Mouse (Mus musculus): ENCODE results near the gene Limk2. TPM values are rescaled to one million over a fixed set of nuclear protein-coding genes. Genes with fewer than 3 reads are reported as not detected.

Limk2 gene
- polyA plus RNA-seq (2015; fragmentation: Nextera tagmentation; extraction: Ambion mirVana), result 6.7 and 7.3 TPM in 2 replicates

DNA sequence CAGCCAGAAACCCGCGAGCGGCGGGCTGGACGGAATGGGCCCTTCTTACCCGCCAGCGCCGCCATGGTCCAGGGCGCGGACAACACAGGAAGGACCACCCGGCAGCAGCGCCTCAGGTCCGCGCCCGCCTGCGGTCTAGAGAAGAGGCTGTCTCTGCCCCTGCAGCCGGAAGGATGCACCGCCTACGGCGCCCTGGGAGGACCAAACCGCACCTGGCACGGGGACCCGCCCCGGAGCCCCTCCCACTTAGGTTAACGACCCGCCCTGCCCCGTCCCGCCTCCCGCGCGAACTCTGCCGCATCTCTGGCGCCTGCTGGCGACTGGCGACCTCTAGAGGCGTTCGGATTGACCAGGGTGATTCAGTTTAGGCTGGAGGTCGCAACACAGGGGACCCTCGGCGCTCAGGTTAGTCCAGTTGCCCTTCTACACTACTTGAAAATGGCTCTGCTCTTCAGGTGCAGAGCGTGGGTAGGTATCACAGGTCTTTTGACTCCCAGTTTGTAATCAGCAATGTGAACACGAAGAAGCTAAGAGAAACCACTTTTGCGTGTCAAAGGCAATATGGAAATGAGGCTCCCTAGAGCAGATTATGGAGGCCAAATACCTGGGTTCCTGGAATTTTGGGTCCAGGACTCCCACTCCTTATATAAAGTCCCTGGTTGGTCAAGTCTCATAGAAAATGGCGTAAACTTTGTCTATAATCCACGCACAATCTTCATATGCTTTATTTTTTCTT, at the start of gene Limk2:
Limk2 (minus strand) TSS at position 193 of the 736 bp plus-strand sequence.
- Histone ChIP-seq H3K27me3 (ENCODE audit: control insufficient read depth, insufficient read depth, low read depth, low read length) (no peaks in the 10 kb centered on the region), H3K4me3 (ENCODE audit: low read depth, low read length) (peak within 1 kb of the TSS; percentile 93), H3K27ac (ENCODE audit: low read length) (peak within 1 kb of the TSS; percentile 50), H3K4me1 (ENCODE audit: control insufficient read depth, low read depth, low read length) (peaks cover 29% of the 10 kb centered on the region), H3K9ac (ENCODE audit: low read depth, low read length) (peak within 1 kb of the TSS; percentile 84), H3K36me3 (ENCODE audit: control insufficient read depth, insufficient read depth) (no peaks in the 10 kb centered on the region; the same call in 1 of the 2 replicates), H3K4me2 (ENCODE audit: low read depth, low read length) (peak within 1 kb of the TSS; percentile 96), H3K9me3 (replicated peaks; ENCODE audit: control insufficient read depth, low read length) (no peaks in the 10 kb centered on the region)
- 3% methylated on average over 45 of the region's 45 CpGs for WGBS (ENCODE audit: insufficient replicate concordance)
- peak; percentile 99 for ATAC-seq (ENCODE audit: low read depth)

GRCm38 (mm10) chr11:3458428-3459104, 49.6 kb upstream of the Limk2 start:
- ATAC-seq (ENCODE audit: low read depth), result peak; percentile 84
- Histone ChIP-seq H3K27ac (ENCODE audit: low read length) (peak overlapping the region; percentile 73), H3K27me3 (ENCODE audit: control insufficient read depth, insufficient read depth, low read depth, low read length) (no peaks in the 10 kb centered on the region), H3K4me2 (ENCODE audit: low read depth, low read length) (peak overlapping the region; percentile 10; the same call in 1 of the 2 replicates), H3K4me3 (ENCODE audit: low read depth, low read length) (no peak overlapping the region), H3K9ac (ENCODE audit: low read depth, low read length) (no peak overlapping the region), H3K9me3 (replicated peaks; ENCODE audit: control insufficient read depth, low read length) (no peaks in the 10 kb centered on the region), H3K36me3 (ENCODE audit: control insufficient read depth, insufficient read depth) (no peaks in the 10 kb centered on the region), H3K4me1 (ENCODE audit: control insufficient read depth, low read depth, low read length) (peaks cover 4% of the 10 kb centered on the region; the same call in 1 of the 2 replicates)
- 56% methylated on average over 13 of the region's 13 CpGs for WGBS (ENCODE audit: insufficient replicate concordance)

DNA sequence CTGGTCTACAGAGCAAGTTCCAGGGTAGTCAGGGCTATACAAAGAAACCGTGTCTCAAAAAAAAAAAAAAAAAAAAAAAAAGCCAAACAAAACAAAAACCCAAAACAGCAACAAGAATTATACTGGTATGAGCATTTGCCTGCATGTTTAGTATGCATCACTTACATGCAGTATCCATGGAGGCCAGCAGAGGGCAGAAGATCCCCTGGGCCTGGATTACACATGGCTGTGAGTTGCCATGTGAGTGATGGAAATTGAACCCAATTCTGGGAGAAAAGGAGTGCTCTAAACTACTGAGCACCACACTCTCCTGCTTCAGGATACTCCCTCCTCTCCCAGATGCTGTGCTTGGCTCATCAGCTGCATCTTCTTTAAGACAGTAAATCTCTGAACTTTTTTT, 47.4 kb upstream of the Limk2 start:
- WGBS (ENCODE audit: insufficient replicate concordance), result 10% methylated on average over 1 of the region's 1 CpGs
- peaks cover 12% of the 10 kb centered on the region for H3K4me1 ChIP-seq (ENCODE audit: control insufficient read depth, low read depth, low read length)
- ATAC-seq (ENCODE audit: low read depth), result no peak
- no peak overlapping the region for H3K27ac ChIP-seq (ENCODE audit: low read length)
- no peak overlapping the region for H3K4me2 ChIP-seq (ENCODE audit: low read depth, low read length)
- H3K36me3 ChIP-seq (ENCODE audit: control insufficient read depth, insufficient read depth), result no peaks in the 10 kb centered on the region
- H3K9me3 ChIP-seq (replicated peaks; ENCODE audit: control insufficient read depth, low read length), result no peaks in the 10 kb centered on the region
- H3K4me3 ChIP-seq (ENCODE audit: low read depth, low read length), result no peak overlapping the region
- no peak overlapping the region for H3K9ac ChIP-seq (ENCODE audit: low read depth, low read length)
- no peaks in the 10 kb centered on the region for H3K27me3 ChIP-seq (ENCODE audit: control insufficient read depth, insufficient read depth, low read depth, low read length)

DNA sequence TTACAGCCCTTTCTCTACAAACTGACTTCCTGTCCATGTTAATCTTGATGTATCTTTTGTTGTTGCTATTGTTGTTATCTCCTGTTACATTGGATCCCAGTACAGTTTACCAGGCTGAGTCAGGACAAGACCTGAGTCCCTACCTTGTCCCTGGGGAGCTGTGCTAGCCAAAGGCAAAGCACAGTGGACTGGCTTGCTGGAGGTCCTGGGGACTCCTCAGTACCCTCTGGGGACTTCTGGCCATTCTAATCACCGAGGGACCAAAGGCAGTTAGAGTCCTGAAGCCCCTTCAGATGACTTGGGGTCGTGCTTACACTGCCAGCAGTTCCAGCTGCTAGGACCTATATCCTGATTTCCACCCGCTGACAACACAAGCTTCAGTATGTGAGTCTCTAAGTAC, 45.5 kb upstream of the Limk2 start:
- no peak overlapping the region for H3K9ac ChIP-seq (ENCODE audit: low read depth, low read length)
- peaks cover 16% of the 10 kb centered on the region for H3K4me1 ChIP-seq (ENCODE audit: control insufficient read depth, low read depth, low read length)
- no peak overlapping the region for H3K27ac ChIP-seq (ENCODE audit: low read length)
- no peaks in the 10 kb centered on the region for H3K9me3 ChIP-seq (replicated peaks; ENCODE audit: control insufficient read depth, low read length)
- no peak overlapping the region for H3K4me2 ChIP-seq (ENCODE audit: low read depth, low read length)
- no peaks in the 10 kb centered on the region for H3K36me3 ChIP-seq (ENCODE audit: control insufficient read depth, insufficient read depth)
- H3K27me3 ChIP-seq (ENCODE audit: control insufficient read depth, insufficient read depth, low read depth, low read length), result no peaks in the 10 kb centered on the region
- WGBS (ENCODE audit: insufficient replicate concordance), result 76% methylated on average over 3 of the region's 3 CpGs
- no peak for ATAC-seq (ENCODE audit: low read depth)
- no peak overlapping the region for H3K4me3 ChIP-seq (ENCODE audit: low read depth, low read length)

- no peak overlapping the region for H3K9ac ChIP-seq (ENCODE audit: low read depth, low read length)
- H3K4me3 ChIP-seq (ENCODE audit: low read depth, low read length), result peak overlapping the region; percentile 89; the same call in 1 of the 2 replicates
- no peak for ATAC-seq (ENCODE audit: low read depth)
Observed at GRCm38 (mm10) chr11:3453467-3453866, 44.5 kb upstream of the Limk2 start.

GRCm38 (mm10) chr11:3452769-3453168, 43.8 kb upstream of the Limk2 start:
- 0% methylated on average over 9 of the region's 9 CpGs for WGBS (ENCODE audit: insufficient replicate concordance)
- no peaks in the 10 kb centered on the region for H3K27me3 ChIP-seq (ENCODE audit: control insufficient read depth, insufficient read depth, low read depth, low read length)
- ATAC-seq (ENCODE audit: low read depth), result no peak
- no peaks in the 10 kb centered on the region for H3K9me3 ChIP-seq (replicated peaks; ENCODE audit: control insufficient read depth, low read length)
- peak overlapping the region; percentile 89 for H3K4me3 ChIP-seq (ENCODE audit: low read depth, low read length)
- peaks cover 16% of the 10 kb centered on the region for H3K4me1 ChIP-seq (ENCODE audit: control insufficient read depth, low read depth, low read length)
- peak overlapping the region; percentile 70 for H3K9ac ChIP-seq (ENCODE audit: low read depth, low read length)
- H3K36me3 ChIP-seq (ENCODE audit: control insufficient read depth, insufficient read depth), result no peaks in the 10 kb centered on the region
- peak overlapping the region; percentile 87 for H3K27ac ChIP-seq (ENCODE audit: low read length)
- peak overlapping the region; percentile 99 for H3K4me2 ChIP-seq (ENCODE audit: low read depth, low read length)

More at GRCm38 (mm10) chr11:3453467-3453866, 44.5 kb upstream of the Limk2 start:
- Histone ChIP-seq H3K27me3 (ENCODE audit: control insufficient read depth, insufficient read depth, low read depth, low read length) (no peaks in the 10 kb centered on the region), H3K27ac (ENCODE audit: low read length) (no peak overlapping the region), H3K9me3 (replicated peaks; ENCODE audit: control insufficient read depth, low read length) (no peaks in the 10 kb centered on the region), H3K4me2 (ENCODE audit: low read depth, low read length) (peak overlapping the region; percentile 99), H3K4me1 (ENCODE audit: control insufficient read depth, low read depth, low read length) (peaks cover 16% of the 10 kb centered on the region), H3K36me3 (ENCODE audit: control insufficient read depth, insufficient read depth) (no peaks in the 10 kb centered on the region)
- 68% methylated on average over 6 of the region's 6 CpGs for WGBS (ENCODE audit: insufficient replicate concordance)

DNA sequence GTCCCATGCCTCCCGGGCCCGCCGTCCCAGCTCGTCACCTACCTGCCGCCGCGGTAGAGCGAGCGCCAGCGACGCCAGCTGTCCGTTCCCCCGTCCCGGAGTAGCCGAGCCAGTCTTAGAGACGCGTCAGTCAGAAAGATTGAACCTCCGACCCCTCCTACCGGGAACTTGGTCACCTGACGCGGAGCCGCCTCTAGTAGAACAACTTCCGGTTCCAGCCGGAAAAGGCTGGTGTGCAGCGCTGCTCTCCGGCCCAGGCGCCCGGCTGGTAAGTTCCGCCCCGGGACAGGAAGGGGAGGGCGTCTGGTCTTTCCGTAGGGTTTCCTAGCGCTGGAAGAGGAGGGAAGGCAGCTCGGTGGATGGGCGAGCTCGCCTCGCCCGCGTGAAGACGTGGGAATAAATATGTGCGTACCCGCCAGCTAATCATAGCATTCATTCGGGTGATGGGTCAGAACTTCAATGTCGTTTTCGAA, 43.2 kb upstream of the Limk2 start, which contains the start of gene Rnf185:
Rnf185 (minus strand) TSS at position 197 of the 473 bp plus-strand sequence.
- Histone ChIP-seq H3K9ac (ENCODE audit: low read depth, low read length) (peak within 1 kb of the TSS; percentile 89), H3K4me3 (ENCODE audit: low read depth, low read length) (peak within 1 kb of the TSS; percentile 89), H3K9me3 (replicated peaks; ENCODE audit: control insufficient read depth, low read length) (no peaks in the 10 kb centered on the region), H3K4me1 (ENCODE audit: control insufficient read depth, low read depth, low read length) (peaks cover 13% of the 10 kb centered on the region), H3K27ac (ENCODE audit: low read length) (peak within 1 kb of the TSS; percentile 87), H3K27me3 (ENCODE audit: control insufficient read depth, insufficient read depth, low read depth, low read length) (no peaks in the 10 kb centered on the region), H3K4me2 (ENCODE audit: low read depth, low read length) (peak within 1 kb of the TSS; percentile 99), H3K36me3 (ENCODE audit: control insufficient read depth, insufficient read depth) (no peaks in the 10 kb centered on the region; the same call in 1 of the 2 replicates)
- WGBS (ENCODE audit: insufficient replicate concordance), result 0% methylated on average over 45 of the region's 45 CpGs
- ATAC-seq (ENCODE audit: low read depth), result peak; percentile 99

DNA sequence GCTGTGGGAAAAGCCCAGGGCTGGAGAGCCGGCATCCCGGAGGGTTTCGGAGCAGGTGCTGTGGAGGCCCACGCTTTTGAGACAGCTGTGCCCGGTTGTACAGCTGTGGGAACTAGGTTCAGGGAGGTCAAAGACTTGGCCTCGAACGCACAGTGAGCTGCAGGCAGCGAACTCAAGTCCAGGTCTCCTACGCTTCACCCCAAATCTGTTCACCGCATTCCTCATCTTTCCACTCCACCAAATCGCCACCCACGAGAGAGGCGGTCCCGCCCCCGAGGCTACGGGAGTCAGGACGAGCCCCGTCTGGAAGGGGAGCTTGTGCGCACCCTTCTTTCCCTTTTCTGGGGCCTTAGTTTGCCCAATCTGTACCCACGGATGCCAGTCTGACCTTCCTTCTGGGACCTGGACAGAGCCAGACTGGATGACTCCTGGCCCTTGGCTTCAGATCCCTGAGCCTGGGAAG, 42.7 kb upstream of the Limk2 start:
- H3K36me3 ChIP-seq (ENCODE audit: control insufficient read depth, insufficient read depth), result no peaks in the 10 kb centered on the region; the same call in 1 of the 2 replicates
- H3K4me3 ChIP-seq (ENCODE audit: low read depth, low read length), result peak overlapping the region; percentile 89
- no peaks in the 10 kb centered on the region for H3K9me3 ChIP-seq (replicated peaks; ENCODE audit: control insufficient read depth, low read length)
- peak; percentile 23 for ATAC-seq (ENCODE audit: low read depth)
- H3K4me2 ChIP-seq (ENCODE audit: low read depth, low read length), result peak overlapping the region; percentile 99
- WGBS (ENCODE audit: insufficient replicate concordance), result under 1% methylated on average over 20 of the region's 20 CpGs
- peaks cover 13% of the 10 kb centered on the region for H3K4me1 ChIP-seq (ENCODE audit: control insufficient read depth, low read depth, low read length)
- H3K27ac ChIP-seq (ENCODE audit: low read length), result peak overlapping the region; percentile 87
- H3K27me3 ChIP-seq (ENCODE audit: control insufficient read depth, insufficient read depth, low read depth, low read length), result no peaks in the 10 kb centered on the region
- peak overlapping the region; percentile 89 for H3K9ac ChIP-seq (ENCODE audit: low read depth, low read length)

Data from liver, embryonic 16.5 days (tissue).